In genomic region chr5:97000524-97000923, GRCm38 (mm10) we compare ENCODE assay signal across 18 mouse cellular contexts. TPM values are rescaled to one million over a fixed set of nuclear protein-coding genes. Genes with fewer than 3 reads are reported as not detected.
DNase-seq lines count a peak whose midpoint lies in the region; ATAC-seq and TF ChIP-seq lines count a peak whose summit lies in the region.
"Had no signal": no experiment of that assay in that cellular context is flagged by ENCODE, and none has a peak within 500 bp of the region (broad histone marks: within the 10 kb centered on the region; RNA-seq: fewer than 3 reads in every experiment).

No protein-coding gene starts in this region.

- TF ChIP-seq POLR2A in MEL (IDR thresholded peaks at IDR 0.05; ENCODE audit: control insufficient read depth in 1 of 2, insufficient read depth in 1 of 2, low read depth in 1 of 2, low read length in 2 of 2, poor library complexity in 1 of 2), result no peak

- 80% methylated on average over 5 of the region's 5 CpGs for WGBS in heart, embryonic 13.5 days
- 67% methylated on average over 5 of the region's 5 CpGs for WGBS in liver, embryonic 13.5 days (ENCODE audit: insufficient replicate concordance)

- H3K4me1 ChIP-seq in heart, embryonic 13.5 days, result peaks cover 55% of the 10 kb centered on the region
- peaks cover 5 to 33% of the 10 kb centered on the region in 2 experiments; a peak in 3 of 4 replicates for H3K4me1 ChIP-seq in MEL (ENCODE audit: control insufficient read depth in 1 of 2, insufficient read depth in 2 of 2, low read length in 2 of 2)
- H3K4me1 ChIP-seq in liver, embryonic 13.5 days (replicated peaks), result peaks cover 82% of the 10 kb centered on the region

- H3K9me3 ChIP-seq in heart, embryonic 13.5 days, result no peaks in the 10 kb centered on the region
- no peaks in the 10 kb centered on the region for H3K9me3 ChIP-seq in MEL (replicated peaks; ENCODE audit: insufficient read depth, low read length)
- no peaks in the 10 kb centered on the region for H3K9me3 ChIP-seq in liver, embryonic 13.5 days (replicated peaks)
- H3K9me3 ChIP-seq: forebrain, embryonic 15.5 days; hindbrain, embryonic 10.5 days; lung, embryonic 15.5 days had no signal

- H3K27me3 ChIP-seq in heart, embryonic 13.5 days (replicated peaks), result 0 out of 2 replicates have a peak, but pooled peaks cover 4% of the 10 kb centered on the region
- no peaks in the 10 kb centered on the region for H3K27me3 ChIP-seq in MEL (ENCODE audit: control insufficient read depth in 1 of 2, insufficient read depth in 2 of 2, low read length in 2 of 2)
- H3K27me3 ChIP-seq in liver, embryonic 13.5 days, result no peaks in the 10 kb centered on the region
- H3K27me3 ChIP-seq: forebrain, embryonic 15.5 days; lung, embryonic 15.5 days had no signal

- H3K36me3 ChIP-seq in heart, embryonic 13.5 days, result no peaks in the 10 kb centered on the region
- H3K36me3 ChIP-seq in MEL (ENCODE audit: control insufficient read depth in 1 of 2, insufficient read depth in 2 of 2, low read length in 2 of 2), result peaks cover 0 to 32% of the 10 kb centered on the region in 2 experiments; a peak in 2 of 4 replicates
- peaks cover 36% of the 10 kb centered on the region for H3K36me3 ChIP-seq in liver, embryonic 13.5 days
- H3K36me3 ChIP-seq: forebrain, embryonic 15.5 days; hindbrain, embryonic 10.5 days; lung, embryonic 15.5 days had no signal

- no peak for TF ChIP-seq RAD21 in MEL (IDR thresholded peaks at IDR 0.05; ENCODE audit: low read depth, low read length)

- ATAC-seq in heart, embryonic 13.5 days (ENCODE audit: extremely low read depth, insufficient number of reproducible peaks, low FRiP score, low TSS enrichment), result no peak
- ATAC-seq in liver, embryonic 13.5 days (ENCODE audit: low read depth), result no peak
- no peak for ATAC-seq in frontal cortex, adult (ENCODE audit: low TSS enrichment)
- ATAC-seq: CD4-positive, CD25-positive, alpha-beta regulatory T cell, adult 4 months; forebrain, embryonic 15.5 days had no signal

- H3K27ac ChIP-seq in heart, embryonic 13.5 days (replicated peaks), result no peak overlapping the region
- H3K27ac ChIP-seq in MEL (ENCODE audit: control insufficient read depth, low read depth, low read length), result no peak overlapping the region
- peak overlapping the region; percentile 98 for H3K27ac ChIP-seq in liver, embryonic 13.5 days
- H3K27ac ChIP-seq: forebrain, embryonic 15.5 days; hindbrain, embryonic 10.5 days; kidney, postnatal 0 days; left cerebral cortex, adult 2 months; lung, embryonic 15.5 days had no signal

- H3K4me3 ChIP-seq in heart, embryonic 13.5 days, result peak overlapping the region; percentile 76
- no peak overlapping the region for H3K4me3 ChIP-seq in MEL (ENCODE audit: control insufficient read depth in 1 of 2, insufficient read depth in 1 of 2, low read depth in 2 of 2, low read length in 2 of 2)
- peak overlapping the region; percentile 94 for H3K4me3 ChIP-seq in liver, embryonic 13.5 days (replicated peaks)
- H3K4me3 ChIP-seq: forebrain, embryonic 15.5 days; lung, embryonic 15.5 days had no signal

- H3K4me2 ChIP-seq in heart, embryonic 13.5 days, result peak overlapping the region; percentile 90
- peak overlapping the region; percentile 75 for H3K4me2 ChIP-seq in liver, embryonic 13.5 days
- H3K4me2 ChIP-seq: forebrain, embryonic 15.5 days had no signal

- DNase-seq in heart, adult 18-20 months, result no peak
- DNase-seq in A20 (ENCODE audit: low read depth, low spot score) (peak; percentile 62), MEL (ENCODE audit: low read depth, low spot score) (no peak)
- DNase-seq in liver, embryonic 13.5 days, result no peak
- DNase-seq in urinary bladder, postnatal 36 days (ENCODE audit: low spot score in 2 of 2), result no peak
- no peak for DNase-seq in embryo, embryonic 9.5 days (ENCODE audit: extremely low spot score)
- DNase-seq: adrenal gland, adult 8-10 months; cerebellum, postnatal 25 days; right cerebral cortex, postnatal 4 days; thymus, postnatal 4 days had no signal

- H3K79me2 ChIP-seq in MEL (ENCODE audit: control insufficient read depth, insufficient read depth, low read length, poor library complexity), result peaks cover 78% of the 10 kb centered on the region

- TF ChIP-seq EP300 in MEL (IDR thresholded peaks at IDR 0.05; ENCODE audit: low read depth in 1 of 2, low read length in 2 of 2), result no peak

- TF ChIP-seq CTCF in MEL (IDR thresholded peaks at IDR 0.05 in 2 of 3, conservative IDR thresholded peaks at IDR 0.05 in 1 of 3; ENCODE audit: control insufficient read depth in 1 of 3, insufficient read depth in 1 of 3, low read depth in 2 of 3, low read length in 3 of 3, poor library complexity in 1 of 3, severe bottlenecking in 1 of 3), result no peak

- no peak overlapping the region for H3K9ac ChIP-seq in heart, embryonic 13.5 days
- H3K9ac ChIP-seq in MEL (ENCODE audit: control insufficient read depth, low read depth, low read length, poor library complexity, severe bottlenecking), result peak overlapping the region; percentile 12; the same call in 1 of the 2 replicates
- peak overlapping the region; percentile 98 for H3K9ac ChIP-seq in liver, embryonic 13.5 days
- H3K9ac ChIP-seq: forebrain, embryonic 15.5 days; lung, embryonic 15.5 days had no signal

TF ChIP-seq in MEL, 35 proteins besides CTCF, POLR2A, EP300 and RAD21:
- no peak for TF ChIP-seq CHD2 (IDR thresholded peaks at IDR 0.05; ENCODE audit: low read length)
- no peak for TF ChIP-seq ZMIZ1 (IDR thresholded peaks at IDR 0.05; ENCODE audit: low read depth, low read length)
- no peak for TF ChIP-seq KAT2A (conservative IDR thresholded peaks at IDR 0.05; ENCODE audit: low read depth, low read length)
- TF ChIP-seq SMC3 (IDR thresholded peaks at IDR 0.05; ENCODE audit: low read depth, low read length), result no peak
- TF ChIP-seq ELF1 (IDR thresholded peaks at IDR 0.05; ENCODE audit: low read depth, low read length), result no peak
- no peak for TF ChIP-seq UBTF (IDR thresholded peaks at IDR 0.05; ENCODE audit: borderline replicate concordance, insufficient read depth, low read depth, low read length)
- no peak for TF ChIP-seq USF2 (IDR thresholded peaks at IDR 0.05; ENCODE audit: borderline replicate concordance in 1 of 2, insufficient read depth in 1 of 2, low read depth in 1 of 2, low read length in 2 of 2)
- TF ChIP-seq MAX (IDR thresholded peaks at IDR 0.05; ENCODE audit: low read length), result no peak
- no peak for TF ChIP-seq MAZ (IDR thresholded peaks at IDR 0.05; ENCODE audit: low read depth, low read length)
- TF ChIP-seq GABPA (IDR thresholded peaks at IDR 0.05; ENCODE audit: low read depth, low read length), result no peak
- no peak for TF ChIP-seq BHLHE40 (IDR thresholded peaks at IDR 0.05; ENCODE audit: borderline replicate concordance, low read depth, low read length)
- TF ChIP-seq ETS1 (IDR thresholded peaks at IDR 0.05; ENCODE audit: low read depth, low read length), result no peak
- TF ChIP-seq ZC3H11A (IDR thresholded peaks at IDR 0.05; ENCODE audit: low read depth, low read length), result no peak

RNA-seq across cellular contexts. Expression of gene Bmp2k, which starts 3.0 kb away (rescaled TPM):
- polyA plus RNA-seq in heart, embryonic 13.5 days (2015; fragmentation: Nextera tagmentation; extraction: Ambion mirVana), result 5.8 and 6.5 TPM in 2 replicates
- 1 to 10 TPM; 6.7 to 7.0 TPM for total RNA-seq in heart, adult 18-20 months (2021)
- total RNA-seq in MEL (2012; rRNA removed), result 10.8 and 11.2 TPM in 2 replicates
- 10 to 100 TPM in 1 of 2 experiments, not detected in 1; 16.3 TPM for polyA plus RNA-seq in MEL (2012; ENCODE audit: insufficient read depth in 1 of 2, insufficient read length in 2 of 2, low read depth in 1 of 2, low replicate concordance in 2 of 2, missing spikeins in 1 of 2)
- polyA plus RNA-seq in liver, embryonic 13.5 days (2015; fragmentation: Nextera tagmentation; extraction: Ambion mirVana), result 34.7 and 39.3 TPM in 2 replicates

Comparison
In these comparisons a context has a peak if more than half of its experiments do, and no peak if none do; other contexts are left out.
1. H3K4me3 ChIP-seq: peak in heart, embryonic 13.5 days (single experiment) and liver, embryonic 13.5 days (single experiment); none in MEL (0 of 2).